Mouse (Mus musculus): ENCODE measurements around the gene Birc3. TPM values are rescaled to one million over a fixed set of nuclear protein-coding genes. Genes with fewer than 3 reads are reported as not detected.
"Not testable (repeated sequence)": the region's sequence is repeated elsewhere in the genome, so short reads cannot be mapped to it uniquely, and the experiment has no call there.

The Birc3 gene
- polyA plus RNA-seq, 1 experiment from 2014 or later: 3.8 TPM

DNA sequence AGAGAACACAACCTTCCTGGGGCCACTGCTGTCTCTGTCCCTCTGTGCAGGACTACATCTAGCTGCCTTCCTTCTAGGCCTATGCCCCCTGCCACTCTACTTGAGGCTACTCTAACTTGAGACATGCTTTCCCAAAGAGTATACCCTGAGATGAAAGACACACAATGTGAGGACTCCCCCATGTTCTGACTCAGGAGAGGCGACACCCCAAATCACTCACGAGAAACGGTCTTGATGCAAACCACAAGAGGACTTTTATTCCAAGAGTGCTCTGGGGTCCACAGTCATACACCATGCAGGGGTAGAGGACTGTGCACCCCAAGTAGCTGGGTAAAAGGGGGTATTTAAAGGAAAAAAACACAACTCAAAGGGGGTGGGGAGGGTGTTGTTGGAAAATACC is 11.4 kb upstream of the Birc3 start:
- no peak for ATAC-seq (ENCODE audit: low FRiP score, low read depth)

DNA sequence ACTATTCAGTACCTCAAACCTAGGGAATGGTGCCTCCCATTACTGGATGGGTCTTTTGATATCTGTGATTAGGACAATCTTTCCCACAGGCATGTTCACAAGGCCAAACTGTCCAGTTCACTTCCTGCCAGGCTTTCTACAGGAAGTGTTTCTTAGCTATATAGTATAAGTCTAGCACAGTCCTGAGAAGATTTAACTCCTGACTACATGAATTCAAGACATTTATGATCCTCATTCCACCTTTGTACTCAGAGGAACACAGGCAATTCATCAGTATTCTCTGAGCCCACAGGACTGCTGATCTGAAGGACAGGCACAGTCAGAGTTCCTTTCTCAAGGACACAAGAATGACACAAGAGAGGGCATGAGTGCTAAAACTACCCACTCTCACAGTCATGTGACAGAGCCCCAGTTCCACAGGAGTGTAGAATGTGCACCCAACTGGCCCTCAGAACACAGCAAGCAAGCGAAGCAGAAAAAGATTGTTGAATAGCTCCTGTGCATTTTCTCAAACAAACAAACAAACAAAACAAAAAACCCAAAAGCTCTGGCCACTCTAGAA is 9.4 kb upstream of the Birc3 start:
- no peaks in the 10 kb centered on the region for H3K4me1 ChIP-seq
- H3K27ac ChIP-seq: no peak overlapping the region
- WGBS: 92% methylated on average over 1 of the region's 1 CpGs
- no peak overlapping the region for H3K9ac ChIP-seq
- no peaks in the 10 kb centered on the region for H3K36me3 ChIP-seq
- H3K4me3 ChIP-seq: no peak overlapping the region
- no peak for ATAC-seq (ENCODE audit: low FRiP score, low read depth)
- no peak overlapping the region for H3K4me2 ChIP-seq (replicated peaks)
- H3K27me3 ChIP-seq (replicated peaks): no peaks in the 10 kb centered on the region
- H3K9me3 ChIP-seq: no peaks in the 10 kb centered on the region

More for the DNA sequence above, 11.4 kb upstream of the Birc3 start:
- H3K4me2 ChIP-seq (replicated peaks): no peak overlapping the region
- H3K9ac ChIP-seq: no peak overlapping the region
- no peaks in the 10 kb centered on the region for H3K36me3 ChIP-seq
- no peaks in the 10 kb centered on the region for H3K4me1 ChIP-seq
- H3K27me3 ChIP-seq (replicated peaks): no peaks in the 10 kb centered on the region
- no peak overlapping the region for H3K4me3 ChIP-seq
- H3K9me3 ChIP-seq: no peaks in the 10 kb centered on the region
- no peak overlapping the region for H3K27ac ChIP-seq
- WGBS: over 99% methylated on average over 3 of the region's 3 CpGs

DNA sequence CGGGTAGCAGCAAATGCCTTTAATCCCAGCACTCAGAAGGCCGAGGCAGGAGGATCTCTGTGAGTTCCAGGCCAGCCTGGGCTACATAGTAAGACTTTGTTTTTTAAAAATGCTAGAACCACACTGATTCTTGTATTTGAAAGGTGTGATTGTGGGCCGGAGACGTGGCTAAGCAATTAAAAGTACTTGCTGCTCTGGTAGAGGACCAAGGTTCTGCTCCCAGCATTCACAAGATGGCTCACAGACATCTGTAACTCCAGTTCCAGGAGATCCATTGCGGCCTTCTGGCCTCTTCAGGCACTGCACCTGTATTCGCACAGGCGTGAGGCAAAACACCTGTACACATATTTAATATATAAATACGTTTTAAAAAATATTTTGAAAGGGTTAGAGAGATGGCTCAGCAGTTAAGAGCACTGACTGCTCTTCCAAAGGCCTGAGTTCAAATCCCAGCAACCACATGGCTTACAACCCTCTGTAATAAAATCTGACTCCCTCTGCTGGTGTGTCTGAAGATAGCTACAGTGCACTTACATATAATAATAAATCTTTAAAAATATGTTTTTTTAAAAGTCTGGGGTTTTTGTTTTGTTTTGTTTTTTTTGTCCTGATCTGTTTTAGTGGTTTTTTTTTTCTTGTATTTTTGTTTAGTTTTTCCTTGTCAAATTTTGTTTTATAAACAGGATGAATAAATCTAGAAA is 675 bp upstream of the Birc3 start:
- Histone ChIP-seq H3K9ac (no peak overlapping the region), H3K4me3 (no peak overlapping the region), H3K4me2 (replicated peaks) (no peak overlapping the region), H3K9me3 (no peaks in the 10 kb centered on the region), H3K27me3 (replicated peaks) (no peaks in the 10 kb centered on the region), H3K4me1 (peaks cover 6% of the 10 kb centered on the region), H3K27ac (no peak overlapping the region), H3K36me3 (no peaks in the 10 kb centered on the region)
- no peak for ATAC-seq (ENCODE audit: low FRiP score, low read depth)
- WGBS: 94% methylated on average over 8 of the region's 8 CpGs

DNA sequence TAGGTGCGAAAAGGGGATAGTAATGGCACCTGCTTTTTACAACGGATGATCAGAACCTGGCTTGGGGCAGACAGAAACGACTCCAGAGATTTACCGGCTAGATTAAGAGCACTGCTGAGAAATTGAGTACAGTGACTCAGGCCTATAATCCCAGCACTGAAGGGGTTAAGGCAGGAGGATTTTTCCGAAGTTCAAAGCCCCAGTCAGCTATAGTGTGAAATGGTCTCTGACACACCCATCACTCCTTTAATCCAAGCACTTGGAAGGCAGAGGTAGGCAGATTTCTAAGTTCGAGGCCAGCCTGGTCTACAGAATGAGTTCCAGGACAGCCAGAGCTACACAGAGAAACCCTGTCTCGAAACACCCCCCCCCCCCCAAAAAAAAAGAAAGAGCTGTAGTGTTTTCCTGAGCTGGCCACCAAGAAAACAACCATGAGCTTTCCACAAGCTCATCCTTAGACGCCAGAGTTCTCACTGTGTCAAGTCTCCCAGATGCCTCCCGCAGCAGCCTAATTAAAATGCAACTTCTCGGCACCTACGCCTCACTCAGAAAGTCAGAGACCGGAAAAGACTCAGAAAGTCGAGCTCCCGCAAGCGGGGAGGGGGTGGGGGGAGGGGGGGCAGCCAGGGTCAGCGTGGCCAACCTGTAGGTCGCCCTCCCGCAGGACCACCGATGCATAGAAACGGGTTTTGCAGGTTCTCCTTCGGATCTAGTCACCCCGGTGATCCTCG is 777 bp downstream of the Birc3 start:
- Histone ChIP-seq H3K4me2 (replicated peaks) (peak overlapping the region; percentile 91), H3K4me3 (peak overlapping the region; percentile 43), H3K27ac (no peak overlapping the region), H3K36me3 (no peaks in the 10 kb centered on the region), H3K9ac (peak overlapping the region; percentile 64), H3K27me3 (replicated peaks) (no peaks in the 10 kb centered on the region), H3K9me3 (no peaks in the 10 kb centered on the region), H3K4me1 (peaks cover 6% of the 10 kb centered on the region)
- 21% methylated on average over 23 of the region's 23 CpGs for WGBS
- ATAC-seq (ENCODE audit: low FRiP score, low read depth): peak; percentile 51; the same call in 1 of the 2 replicates

DNA sequence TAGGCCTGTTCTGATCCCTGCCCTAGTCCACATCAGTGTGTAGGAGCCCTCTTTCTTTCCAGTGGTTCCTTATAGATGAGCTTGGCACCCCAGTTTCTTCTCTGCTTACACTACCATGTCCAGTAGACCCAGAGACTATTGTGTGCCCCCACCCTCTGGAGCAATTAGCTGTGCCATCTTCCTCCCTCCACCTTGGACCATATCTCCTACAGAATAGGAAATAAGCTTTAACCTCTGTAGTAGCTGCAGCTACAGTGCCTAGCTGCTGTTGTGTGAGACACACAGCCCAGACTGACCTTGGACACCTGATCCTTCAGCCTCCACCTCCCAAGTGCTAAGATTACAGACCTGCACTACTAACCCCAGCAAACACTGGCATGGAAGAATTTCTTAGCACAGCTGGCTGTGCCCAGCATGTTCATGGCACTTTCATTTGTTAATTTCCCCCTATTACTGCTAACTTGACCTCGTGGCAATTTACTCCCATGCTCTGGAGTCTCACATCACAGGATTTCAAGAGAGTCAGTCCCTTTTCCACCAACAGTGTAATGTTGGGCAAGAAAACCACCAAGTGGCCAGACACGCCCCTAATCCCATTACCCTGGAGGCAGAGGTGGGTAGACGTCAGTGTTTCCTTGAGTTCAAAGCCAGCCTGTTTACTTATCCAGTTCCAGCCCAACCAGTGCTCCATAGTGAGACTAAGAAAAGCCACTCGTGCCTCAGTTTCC is 1.5 kb downstream of the Birc3 start:
- Histone ChIP-seq H3K36me3 (no peaks in the 10 kb centered on the region), H3K27me3 (replicated peaks) (no peaks in the 10 kb centered on the region), H3K4me3 (no peak overlapping the region), H3K4me1 (peaks cover 6% of the 10 kb centered on the region), H3K9ac (no peak overlapping the region), H3K9me3 (no peaks in the 10 kb centered on the region), H3K4me2 (replicated peaks) (no peak overlapping the region), H3K27ac (no peak overlapping the region)
- no peak for ATAC-seq (ENCODE audit: low FRiP score, low read depth)
- 63% methylated on average over 4 of the region's 4 CpGs for WGBS

DNA sequence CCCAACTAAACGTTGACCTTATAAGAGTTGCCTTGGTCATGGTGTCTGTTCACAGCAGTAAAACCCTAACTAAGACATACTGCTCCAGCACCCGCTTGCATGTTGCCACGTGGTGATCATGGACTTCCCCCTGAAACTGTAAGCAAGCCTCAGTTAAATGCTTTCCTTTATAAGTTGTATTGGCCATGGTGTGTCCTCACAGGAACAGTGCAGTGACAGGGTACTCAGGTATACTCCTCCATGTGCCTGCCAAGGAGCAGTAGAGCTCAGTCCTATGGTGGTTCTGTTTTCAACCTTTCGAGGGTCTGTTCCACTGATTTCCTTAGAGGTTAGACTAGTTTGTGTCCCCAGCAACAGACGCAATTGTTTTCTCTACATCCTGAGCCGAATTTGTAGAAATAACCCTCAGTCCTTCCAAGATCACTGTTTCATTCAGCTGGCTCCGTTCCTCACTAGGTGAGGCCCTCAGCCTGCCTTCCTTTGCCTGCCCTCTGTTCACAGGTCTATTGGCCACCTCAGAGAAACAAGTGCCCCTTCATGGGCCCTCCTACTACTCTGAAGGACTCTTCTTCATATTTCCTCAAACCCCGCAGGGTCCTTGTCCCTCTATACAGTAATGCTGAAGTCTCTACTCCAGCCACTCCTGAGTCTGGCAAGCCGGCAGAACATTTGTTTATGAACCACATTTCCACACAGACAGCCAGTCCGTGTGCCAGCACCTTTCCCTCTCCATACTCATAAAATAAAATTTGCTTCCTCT is 2.2 kb downstream of the Birc3 start:
- WGBS: 91% methylated on average over 10 of the region's 10 CpGs

DNA sequence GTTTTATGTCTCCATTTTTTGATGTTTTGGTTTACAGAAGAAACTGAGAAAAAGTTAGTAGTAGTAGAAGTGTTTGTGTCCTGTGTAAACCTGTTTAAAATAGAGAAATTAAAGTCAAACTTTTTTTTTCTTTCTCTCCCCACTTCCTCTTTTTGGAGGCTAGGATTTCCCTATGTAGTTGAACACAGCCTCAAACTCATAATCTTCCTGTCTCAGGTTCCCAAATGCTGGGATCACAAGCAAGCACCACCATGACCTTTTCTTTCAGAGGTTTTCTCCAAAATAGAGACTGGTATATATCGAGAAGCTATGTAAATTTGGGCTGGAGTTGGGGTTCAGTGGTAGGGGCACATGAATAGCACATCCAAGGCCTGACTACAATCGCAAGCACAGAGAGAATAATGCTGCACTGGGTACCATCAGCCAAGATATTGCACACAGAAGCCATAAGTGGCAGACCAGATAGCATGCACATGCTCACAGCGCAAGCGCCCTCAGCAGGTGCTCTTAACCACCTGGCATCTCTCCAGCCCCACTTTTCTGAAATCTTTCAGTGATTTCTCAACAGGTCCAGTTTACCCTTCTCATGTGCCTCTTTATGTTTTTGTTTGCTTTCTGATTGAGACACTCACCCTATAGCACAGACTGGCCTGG is 4.0 kb downstream of the Birc3 start:
- no peak for ATAC-seq (ENCODE audit: low FRiP score, low read depth)
- H3K4me1 ChIP-seq: peaks cover 6% of the 10 kb centered on the region
- H3K27ac ChIP-seq: no peak overlapping the region
- no peak overlapping the region for H3K9ac ChIP-seq
- no peaks in the 10 kb centered on the region for H3K36me3 ChIP-seq
- no peaks in the 10 kb centered on the region for H3K27me3 ChIP-seq (replicated peaks)
- no peaks in the 10 kb centered on the region for H3K9me3 ChIP-seq
- H3K4me2 ChIP-seq (replicated peaks): no peak overlapping the region
- WGBS: 93% methylated on average over 4 of the region's 4 CpGs
- no peak overlapping the region for H3K4me3 ChIP-seq

More for the DNA sequence above, 2.2 kb downstream of the Birc3 start:
- Histone ChIP-seq H3K4me1 (peaks cover 6% of the 10 kb centered on the region), H3K27ac (no peak overlapping the region), H3K36me3 (no peaks in the 10 kb centered on the region), H3K9me3 (no peaks in the 10 kb centered on the region), H3K27me3 (replicated peaks) (no peaks in the 10 kb centered on the region), H3K4me2 (replicated peaks) (no peak overlapping the region), H3K4me3 (no peak overlapping the region), H3K9ac (no peak overlapping the region)
- ATAC-seq (ENCODE audit: low FRiP score, low read depth): no peak

DNA sequence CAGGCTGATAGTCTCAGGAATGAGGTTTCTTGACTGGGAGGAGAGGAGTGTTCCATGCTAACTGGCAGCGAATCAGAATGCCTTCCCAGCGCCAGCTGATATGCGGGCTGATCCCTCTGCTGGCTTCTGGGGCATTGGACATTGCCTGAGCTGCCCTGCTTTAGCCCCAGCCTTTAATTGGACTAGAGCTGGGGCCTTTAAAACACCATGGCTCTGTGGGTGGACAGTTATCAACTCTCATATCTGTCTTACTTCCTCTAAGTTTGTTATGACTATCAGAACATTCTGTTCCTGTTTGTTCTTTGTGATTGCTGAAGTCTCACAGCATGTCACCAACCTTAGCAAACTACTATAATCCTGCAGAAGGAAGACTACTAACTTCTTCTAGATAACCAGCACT is 5.0 kb downstream of the Birc3 start:
- Histone ChIP-seq H3K27ac (no peak overlapping the region), H3K4me3 (no peak overlapping the region), H3K27me3 (replicated peaks) (no peaks in the 10 kb centered on the region), H3K9me3 (no peaks in the 10 kb centered on the region), H3K36me3 (no peaks in the 10 kb centered on the region), H3K9ac (no peak overlapping the region), H3K4me2 (replicated peaks) (no peak overlapping the region), H3K4me1 (peaks cover 5% of the 10 kb centered on the region)
- ATAC-seq (ENCODE audit: low FRiP score, low read depth): no peak
- WGBS: 98% methylated on average over 3 of the region's 3 CpGs

DNA sequence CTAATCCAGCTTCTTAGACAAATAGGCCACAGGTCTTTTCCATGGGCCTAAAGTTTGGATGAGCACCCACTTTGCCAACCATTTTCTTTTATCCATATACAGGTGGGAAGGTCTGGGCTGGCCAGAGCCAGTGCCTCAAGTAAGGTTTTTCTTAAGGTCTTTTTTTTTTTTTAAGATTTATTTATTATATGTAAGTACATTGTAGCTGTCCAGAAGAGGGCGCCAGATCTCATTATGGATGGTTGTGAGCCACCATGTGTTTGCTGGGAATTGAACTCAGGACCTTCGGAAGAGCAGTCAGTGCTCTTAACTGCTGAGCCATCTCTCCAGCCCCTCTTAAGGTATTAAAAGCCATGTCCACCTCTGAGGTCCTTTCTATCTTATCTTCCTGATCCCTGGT is 6.0 kb downstream of the Birc3 start:
- H3K9ac ChIP-seq; H3K9me3 ChIP-seq; H3K27ac ChIP-seq; H3K36me3 ChIP-seq; ATAC-seq (ENCODE audit: low FRiP score, low read depth); H3K27me3 ChIP-seq (replicated peaks); H3K4me1 ChIP-seq; H3K4me3 ChIP-seq; H3K4me2 ChIP-seq (replicated peaks): not testable (repeated sequence)
- WGBS: 81% methylated on average over 2 of the region's 2 CpGs

DNA sequence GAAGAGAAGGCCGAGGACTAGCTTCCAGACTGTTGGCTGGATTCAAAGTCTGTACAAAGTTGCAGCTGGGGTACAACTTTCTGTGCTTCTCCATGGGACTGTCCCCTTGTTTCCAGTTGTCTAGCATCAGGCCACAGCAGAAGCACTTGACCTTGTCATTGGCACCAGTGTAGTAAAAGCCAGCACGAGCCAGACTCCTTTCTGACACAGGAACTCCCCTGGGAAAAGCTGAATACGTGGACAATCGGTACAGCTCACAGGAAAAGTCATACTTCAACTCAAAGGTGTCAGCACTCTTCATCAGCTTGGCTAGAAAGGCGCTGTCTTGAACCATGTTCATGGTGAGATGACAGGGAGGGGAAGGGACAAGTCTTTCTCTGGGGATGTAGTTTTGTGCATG is 12.0 kb downstream of the Birc3 start:
- no peak overlapping the region for H3K4me2 ChIP-seq (replicated peaks)

DNA sequence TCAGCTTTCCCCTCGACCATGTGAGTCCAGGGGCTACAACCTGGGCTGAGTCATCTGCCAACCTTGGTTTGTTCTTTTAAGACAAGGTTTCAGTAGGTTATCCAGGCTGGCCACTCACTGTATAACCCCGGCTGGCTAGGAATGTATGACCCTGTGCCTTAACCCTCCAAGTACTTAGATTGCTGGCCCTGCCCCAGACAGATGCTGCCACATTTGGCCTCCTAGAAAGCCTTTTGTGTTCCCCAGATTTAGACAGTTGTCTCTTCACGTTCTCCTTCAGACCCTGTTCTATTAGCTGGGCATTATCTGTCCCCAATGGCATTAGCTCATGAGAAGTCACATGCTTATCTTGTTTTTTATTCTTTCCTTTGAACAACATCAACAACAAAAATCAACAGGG is 17.1 kb downstream of the Birc3 start:
- Histone ChIP-seq H3K4me1 (no peaks in the 10 kb centered on the region), H3K9me3 (no peaks in the 10 kb centered on the region), H3K27ac (no peak overlapping the region), H3K4me2 (replicated peaks) (no peak overlapping the region), H3K9ac (no peak overlapping the region), H3K27me3 (replicated peaks) (no peaks in the 10 kb centered on the region), H3K4me3 (no peak overlapping the region), H3K36me3 (no peaks in the 10 kb centered on the region)
- no peak for ATAC-seq (ENCODE audit: low FRiP score, low read depth)
- WGBS: 63% methylated on average over 3 of the region's 3 CpGs

More for the DNA sequence above, 12.0 kb downstream of the Birc3 start:
- Histone ChIP-seq H3K27ac (no peak overlapping the region), H3K9ac (no peak overlapping the region), H3K36me3 (no peaks in the 10 kb centered on the region), H3K9me3 (no peaks in the 10 kb centered on the region), H3K4me3 (no peak overlapping the region), H3K4me1 (no peaks in the 10 kb centered on the region), H3K27me3 (replicated peaks) (no peaks in the 10 kb centered on the region)
- WGBS: 90% methylated on average over 5 of the region's 5 CpGs
- no peak for ATAC-seq (ENCODE audit: low FRiP score, low read depth)

Data from neural tube, embryonic 12.5 days (tissue).